Mouse (Mus musculus) hindbrain, embryonic 12.5 days (tissue): ENCODE measurements around the gene Coq4. TPM values are rescaled to one million over a fixed set of nuclear protein-coding genes. Genes with fewer than 3 reads are reported as not detected.

Experiments
- ATAC-seq: fragments of 200-750 bp; cut with Nextera tagmentation; 2 replicates; pipeline ENCODE4 v1.8.0; 2017; ENCODE audit warnings: moderate TSS enrichment; ENCODE audit not compliant: low FRiP score
- H3K27ac ChIP-seq: fragments of 300-500 bp; sonication (generic); 2 replicates; pipeline ENCODE4 v1.5.1; 2016; ENCODE audit warnings: mild to moderate bottlenecking
- H3K27me3 ChIP-seq: fragments of 300-500 bp; sonication (generic); 2 replicates; pipeline ENCODE4 v1.6.1; 2016; ENCODE audit warnings: mild to moderate bottlenecking
- H3K36me3 ChIP-seq: fragments of 300-500 bp; sonication (generic); 2 replicates; pipeline ENCODE4 v1.6.1; 2016; ENCODE audit warnings: mild to moderate bottlenecking
- H3K4me1 ChIP-seq: fragments of 300-500 bp; sonication (generic); 2 replicates; pipeline ENCODE4 v1.6.1; 2016
- H3K4me2 ChIP-seq: fragments of 300-500 bp; sonication (generic); replicated peaks from 2 replicates; pipeline ENCODE4 v1.6.1; 2016; ENCODE audit warnings: mild to moderate bottlenecking
- H3K4me3 ChIP-seq: fragments of 300-500 bp; sonication (generic); 2 replicates; pipeline ENCODE4 v1.5.1; 2016; ENCODE audit warnings: mild to moderate bottlenecking
- H3K9ac ChIP-seq: fragments of 300-500 bp; sonication (generic); 2 replicates; pipeline ENCODE4 v1.6.1; 2016; ENCODE audit warnings: mild to moderate bottlenecking, moderate library complexity
- H3K9me3 ChIP-seq: fragments of 300-500 bp; sonication (generic); replicated peaks from 2 replicates; pipeline ENCODE4 v1.6.1; 2016; ENCODE audit warnings: mild to moderate bottlenecking
- WGBS: fragments of 180-500 bp; shearing (Covaris S2); methylation state at CpG from one replicate; pipeline ENCODE4 v1.1.7; 2016; 5-methylcytosine and 5-hydroxymethylcytosine counted together
- polyA plus RNA-seq: library from polyadenylated mRNA; unstranded; fragments of >200 nt; fragmentation: Nextera tagmentation; extraction: Ambion mirVana; gene quantifications from 2 replicates; pipeline ENCODE4 v1.2.1, GENCODE M21; 2016

Gene Coq4
- polyA plus RNA-seq, 1 experiment from 2014 or later, result 33.1 TPM

GRCm38 (mm10) chr2:29803400-29803831, 16.1 kb downstream of the Coq4 start:
- H3K27me3 ChIP-seq, result peaks cover 3% of the 10 kb centered on the region; the same call in 1 of the 2 replicates
- 25% methylated on average over 6 of the region's 6 CpGs for WGBS
- no peak for ATAC-seq
- peak overlapping the region; percentile 93 for H3K9ac ChIP-seq
- peaks cover 44% of the 10 kb centered on the region for H3K36me3 ChIP-seq
- peaks cover 14% of the 10 kb centered on the region for H3K4me1 ChIP-seq
- no peaks in the 10 kb centered on the region for H3K9me3 ChIP-seq
- peak overlapping the region; percentile 91 for H3K27ac ChIP-seq
- H3K4me2 ChIP-seq, result peak overlapping the region; percentile 70
- H3K4me3 ChIP-seq, result peak overlapping the region; percentile 85

- 83% methylated on average over 11 of the region's 11 CpGs for WGBS
- H3K9ac ChIP-seq, result no peak overlapping the region
Measured at GRCm38 (mm10) chr2:29815678-29816371, 28.5 kb downstream of the Coq4 start.

GRCm38 (mm10) chr2:29817426-29818232, 30.3 kb downstream of the Coq4 start:
- Histone ChIP-seq H3K4me3 (no peak overlapping the region), H3K27me3 (no peaks in the 10 kb centered on the region), H3K9ac (no peak overlapping the region), H3K27ac (peak overlapping the region; percentile 64; the same call in 1 of the 2 replicates), H3K4me2 (peak overlapping the region; percentile 24; the same call in 1 of the 2 replicates), H3K9me3 (no peaks in the 10 kb centered on the region), H3K36me3 (peaks cover 42% of the 10 kb centered on the region), H3K4me1 (peaks cover 28% of the 10 kb centered on the region)
- whole genome bisulfite sequencing, result 34% methylated on average over 8 of the region's 8 CpGs
- peak; percentile 46 for ATAC-seq

More at GRCm38 (mm10) chr2:29815678-29816371, 28.5 kb downstream of the Coq4 start:
- H3K9me3 ChIP-seq, result no peaks in the 10 kb centered on the region
- ATAC-seq, result no peak
- H3K4me1 ChIP-seq, result peaks cover 26% of the 10 kb centered on the region
- H3K27me3 ChIP-seq, result no peaks in the 10 kb centered on the region
- H3K36me3 ChIP-seq, result peaks cover 60% of the 10 kb centered on the region
- no peak overlapping the region for H3K27ac ChIP-seq
- no peak overlapping the region for H3K4me3 ChIP-seq
- no peak overlapping the region for H3K4me2 ChIP-seq

GRCm38 (mm10) chr2:29819363-29819762, 32.1 kb downstream of the Coq4 start:
- Histone ChIP-seq H3K4me2 (peak overlapping the region; percentile 56), H3K27ac (peak overlapping the region; percentile 96), H3K36me3 (peaks cover 25% of the 10 kb centered on the region), H3K4me1 (peaks cover 28% of the 10 kb centered on the region), H3K9ac (no peak overlapping the region), H3K9me3 (no peaks in the 10 kb centered on the region), H3K4me3 (no peak overlapping the region), H3K27me3 (no peaks in the 10 kb centered on the region)
- ATAC-seq, result no peak
- 7% methylated on average over 2 of the region's 2 CpGs for WGBS

GRCm38 (mm10) chr2:29820025-29820817, 32.9 kb downstream of the Coq4 start, which contains the start of gene Urm1:
TSS of gene Urm1 (plus strand) at chr2:29820075.
- WGBS, result under 1% methylated on average over 35 of the region's 35 CpGs
- peak; percentile 82 for ATAC-seq
- Histone ChIP-seq H3K27me3 (no peaks in the 10 kb centered on the region), H3K9me3 (no peaks in the 10 kb centered on the region), H3K4me2 (peak within 1 kb of the TSS; percentile 56), H3K27ac (peak within 1 kb of the TSS; percentile 96), H3K36me3 (peaks cover 17% of the 10 kb centered on the region), H3K4me1 (peaks cover 28% of the 10 kb centered on the region), H3K4me3 (peak within 1 kb of the TSS; percentile 32), H3K9ac (peak within 1 kb of the TSS; percentile 65)

GRCm38 (mm10) chr2:29826318-29826925, 39.1 kb downstream of the Coq4 start:
- no peaks in the 10 kb centered on the region for H3K27me3 ChIP-seq
- H3K4me1 ChIP-seq, result peaks cover 13% of the 10 kb centered on the region
- peak overlapping the region; percentile 53 for H3K4me2 ChIP-seq
- 10% methylated on average over 11 of the region's 11 CpGs for WGBS
- no peaks in the 10 kb centered on the region for H3K9me3 ChIP-seq
- H3K4me3 ChIP-seq, result peak overlapping the region; percentile 92
- ATAC-seq, result peak; percentile 58
- 0 out of 2 replicates have a peak, but pooled peaks cover 3% of the 10 kb centered on the region for H3K36me3 ChIP-seq
- peak overlapping the region; percentile 78 for H3K9ac ChIP-seq
- peak overlapping the region; percentile 98 for H3K27ac ChIP-seq

GRCm38 (mm10) chr2:29826926-29827708, 39.8 kb downstream of the Coq4 start:
- WGBS, result under 1% methylated on average over 48 of the region's 48 CpGs
- no peaks in the 10 kb centered on the region for H3K27me3 ChIP-seq
- no peaks in the 10 kb centered on the region for H3K9me3 ChIP-seq
- H3K9ac ChIP-seq, result peak overlapping the region; percentile 81
- H3K4me3 ChIP-seq, result peak overlapping the region; percentile 92
- peak; percentile 97 for ATAC-seq
- H3K36me3 ChIP-seq, result 0 out of 2 replicates have a peak, but pooled peaks cover 3% of the 10 kb centered on the region
- H3K4me1 ChIP-seq, result peaks cover 13% of the 10 kb centered on the region
- peak overlapping the region; percentile 94 for H3K4me2 ChIP-seq
- peak overlapping the region; percentile 98 for H3K27ac ChIP-seq

- H3K4me2 ChIP-seq, result peak overlapping the region; percentile 94
- peak overlapping the region; percentile 81 for H3K9ac ChIP-seq
- 2% methylated on average over 12 of the region's 12 CpGs for WGBS
- peak overlapping the region; percentile 75 for H3K27ac ChIP-seq
- H3K4me3 ChIP-seq, result peak overlapping the region; percentile 92
- peaks cover 5% of the 10 kb centered on the region; the same call in 1 of the 2 replicates for H3K36me3 ChIP-seq
- no peaks in the 10 kb centered on the region for H3K9me3 ChIP-seq
- peaks cover 13% of the 10 kb centered on the region for H3K4me1 ChIP-seq
- H3K27me3 ChIP-seq, result no peaks in the 10 kb centered on the region
- ATAC-seq, result no peak
Measured at GRCm38 (mm10) chr2:29827709-29828024, 40.4 kb downstream of the Coq4 start.

GRCm38 (mm10) chr2:29831106-29831505, 43.8 kb downstream of the Coq4 start:
- H3K4me1 ChIP-seq, result peaks cover 28% of the 10 kb centered on the region
- no peak overlapping the region for H3K4me3 ChIP-seq
- H3K4me2 ChIP-seq, result no peak overlapping the region
- H3K27ac ChIP-seq, result no peak overlapping the region
- no peak for ATAC-seq
- H3K9ac ChIP-seq, result 0 out of 2 replicates have a peak overlapping the region, but pooled peaks have one; percentile 18
- no peaks in the 10 kb centered on the region for H3K9me3 ChIP-seq
- WGBS, result 93% methylated on average over 4 of the region's 4 CpGs
- H3K27me3 ChIP-seq, result no peaks in the 10 kb centered on the region
- H3K36me3 ChIP-seq, result peaks cover 11% of the 10 kb centered on the region

- no peak for ATAC-seq
- Histone ChIP-seq H3K4me1 (peaks cover 31% of the 10 kb centered on the region), H3K36me3 (peaks cover 11% of the 10 kb centered on the region), H3K9ac (no peak overlapping the region), H3K4me3 (no peak overlapping the region), H3K27ac (no peak overlapping the region), H3K9me3 (no peaks in the 10 kb centered on the region), H3K4me2 (no peak overlapping the region), H3K27me3 (no peaks in the 10 kb centered on the region)
- 91% methylated on average over 5 of the region's 5 CpGs for WGBS
Measured at GRCm38 (mm10) chr2:29833796-29834195, 46.5 kb downstream of the Coq4 start.

- H3K4me1 ChIP-seq, result peaks cover 48% of the 10 kb centered on the region
- WGBS, result 29% methylated on average over 2 of the region's 2 CpGs
Measured at GRCm38 (mm10) chr2:29835391-29835899, 48.2 kb downstream of the Coq4 start.

More at GRCm38 (mm10) chr2:29835391-29835899, 48.2 kb downstream of the Coq4 start:
- Histone ChIP-seq H3K36me3 (peaks cover 8% of the 10 kb centered on the region), H3K4me2 (0 out of 2 replicates have a peak overlapping the region, but pooled peaks have one; percentile 13), H3K9ac (no peak overlapping the region), H3K9me3 (no peaks in the 10 kb centered on the region), H3K27ac (peak overlapping the region; percentile 92), H3K4me3 (no peak overlapping the region), H3K27me3 (no peaks in the 10 kb centered on the region)
- ATAC-seq, result peak; percentile 60
